Mouse (Mus musculus) liver, embryonic 18 days (tissue): ENCODE results near the gene Rbp7. TPM values are rescaled to one million over a fixed set of nuclear protein-coding genes. Genes with fewer than 3 reads are reported as not detected.

Experiments
- polyA plus RNA-seq: library from polyadenylated mRNA; depleted of rRNA; stranded (reverse); fragments of >200 nt; gene quantifications from 2 replicates; pipeline ENCODE4 v1.2.3, GENCODE M21; 2012; rRNA removed

Rbp7 gene
- polyA plus RNA-seq, result not detected in 2 replicates

DNA sequence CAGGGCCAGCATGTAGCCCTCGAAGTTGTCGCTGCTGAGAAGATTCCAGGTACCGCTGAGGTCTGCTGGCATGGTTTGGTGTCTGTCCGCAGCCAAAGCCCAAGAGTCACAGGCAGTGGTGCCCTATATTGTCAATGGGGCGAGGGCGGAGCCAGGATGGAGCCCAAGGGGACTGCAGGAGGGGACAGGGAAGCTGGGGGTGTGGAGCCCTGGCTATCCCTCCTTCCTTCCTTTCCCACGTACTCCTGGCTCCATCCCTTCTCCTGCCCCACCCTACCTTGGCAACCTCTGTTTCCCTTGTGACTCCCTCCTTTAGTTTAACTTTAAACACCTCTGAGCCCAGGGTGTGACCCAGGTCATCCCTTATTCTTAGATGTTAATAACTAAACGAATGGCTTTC lies at the start of gene Rbp7:
Gene Rbp7, minus strand, starts transcription at position 100 of the 400 bp plus-strand sequence.

DNA sequence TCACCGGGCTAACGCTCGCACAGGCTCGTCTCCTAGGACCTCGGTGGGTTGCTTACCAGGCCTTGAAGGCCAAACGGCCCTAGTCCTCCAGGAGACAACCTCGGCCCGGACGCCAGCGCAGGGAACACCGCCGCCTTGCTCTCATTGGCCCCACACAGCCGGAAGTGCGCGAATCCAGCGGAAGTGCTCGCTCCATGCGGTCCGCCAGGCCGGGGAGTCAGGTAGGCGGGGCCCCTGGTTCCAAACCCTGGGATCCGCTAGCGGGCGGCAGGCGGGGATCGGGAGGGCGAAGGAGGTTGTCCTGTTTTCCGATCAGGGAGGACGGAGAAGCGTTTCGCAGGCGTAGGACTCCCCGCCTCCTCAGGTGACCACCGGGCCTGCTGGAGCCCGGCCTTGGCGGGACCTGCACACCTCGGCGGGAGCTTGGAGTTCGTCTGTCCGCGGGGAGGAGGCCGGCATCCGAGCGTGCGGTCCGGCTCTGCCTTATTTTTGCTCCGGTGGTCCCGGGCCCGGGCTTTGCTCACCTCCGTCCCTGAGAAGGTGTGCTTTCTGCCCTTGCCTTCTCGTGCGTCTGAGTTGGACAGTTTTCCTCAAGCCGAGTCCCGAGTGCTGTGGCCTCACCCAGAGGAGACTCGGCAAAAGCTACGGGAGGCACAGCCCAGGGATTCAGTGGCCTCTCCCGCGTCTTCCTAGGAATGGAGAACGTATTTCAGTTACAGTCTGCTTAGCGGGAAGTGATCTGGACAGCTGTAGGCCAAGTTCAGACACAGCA lies 30.5 kb upstream of the Rbp7 start, which contains the start of the genes Nmnat1 and Lzic:
Gene Nmnat1, minus strand, starts transcription at position 150 of the 772 bp plus-strand sequence.
Gene Lzic, plus strand, starts transcription at position 177 of the 772 bp plus-strand sequence.

DNA sequence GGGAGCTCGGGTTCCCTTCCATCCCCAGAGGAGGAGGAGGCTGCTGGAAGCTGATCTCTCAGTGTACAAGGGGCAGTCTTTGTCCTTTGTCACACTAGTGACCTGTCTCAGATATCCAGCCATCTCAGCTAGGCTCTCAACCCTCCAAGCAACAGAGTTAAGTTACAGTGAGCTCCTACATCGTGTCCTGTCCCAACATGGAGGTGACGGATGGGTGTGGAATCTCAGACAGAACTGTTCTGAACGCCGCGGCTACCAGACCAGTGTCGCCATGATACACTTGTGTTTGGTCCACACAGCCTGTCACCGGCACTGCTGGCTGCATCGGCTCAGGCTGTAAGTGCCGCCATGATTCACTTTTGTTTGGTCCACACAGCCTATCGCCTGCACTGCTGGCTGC lies 22.3 kb upstream of the Rbp7 start, which contains the start of gene Tmem274:
Gene Tmem274, plus strand, starts transcription at position 301 of the 400 bp plus-strand sequence.

DNA sequence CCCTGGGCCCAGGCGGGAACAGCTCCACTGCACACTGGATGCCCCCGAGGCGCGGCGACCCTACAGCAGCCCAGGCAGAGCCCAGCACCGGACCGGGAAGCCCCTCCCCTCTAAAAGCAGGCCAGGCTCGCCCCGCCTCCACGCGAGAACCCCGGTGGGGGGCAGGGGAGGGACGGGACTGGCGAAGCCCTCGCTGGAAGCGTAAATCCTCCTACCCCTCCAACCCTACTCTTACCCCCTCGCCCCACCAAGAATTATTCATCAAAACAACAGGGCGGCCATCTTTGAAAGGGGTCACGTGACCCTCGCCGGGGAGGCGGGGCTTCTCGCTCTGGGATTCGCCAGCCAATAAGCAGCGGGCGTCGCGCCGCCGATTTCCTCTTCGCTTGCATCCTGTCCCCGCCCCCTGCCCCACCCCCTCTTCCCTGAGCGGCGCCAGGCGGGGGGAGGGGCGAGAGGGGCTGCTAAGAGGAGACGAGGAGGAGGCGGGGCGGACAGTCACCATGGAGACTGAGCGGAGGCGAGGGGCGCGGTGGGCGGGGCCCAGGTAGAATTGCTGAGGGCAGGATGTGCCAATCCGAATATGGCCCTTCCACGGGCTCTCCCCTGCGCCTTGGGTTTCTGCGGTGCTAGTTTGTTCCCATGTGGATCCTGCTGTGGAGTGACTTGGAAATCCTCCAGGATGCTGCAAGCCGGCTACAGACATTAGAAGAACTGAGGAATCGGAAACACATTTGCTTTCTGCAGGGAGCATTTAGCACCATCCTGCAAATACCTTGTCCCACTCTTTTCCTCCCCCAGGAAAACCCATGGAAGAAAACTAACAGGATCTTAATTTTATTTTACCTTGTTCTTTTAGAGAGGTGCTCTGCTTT lies 28.2 kb downstream of the Rbp7 start, which contains the start of gene Ube4b:
Gene Ube4b, minus strand, starts transcription at position 425 of the 875 bp plus-strand sequence.

Other genes with a start within 250 kb of the Rbp7 start
- gene Kif1b, start 147.3 kb downstream of the Rbp7 start, polyA plus RNA-seq, result 6.9 and 7.0 TPM in 2 replicates
- gene Ube4b, start 28.2 kb downstream of the Rbp7 start, polyA plus RNA-seq, result 15.0 and 18.9 TPM in 2 replicates
- gene Tmem274, start 22.4 kb upstream of the Rbp7 start, polyA plus RNA-seq, result not detected in 2 replicates
- gene Nmnat1, start 30.2 kb upstream of the Rbp7 start, polyA plus RNA-seq, result 6.1 and 6.3 TPM in 2 replicates
- gene Lzic, start 30.3 kb upstream of the Rbp7 start, polyA plus RNA-seq, result 6.4 and 7.9 TPM in 2 replicates
- 3.6 and 4.2 TPM in 2 replicates for gene Ctnnbip1, start 63.3 kb upstream of the Rbp7 start, polyA plus RNA-seq
- gene Clstn1, start 131.5 kb upstream of the Rbp7 start, polyA plus RNA-seq, result 1.3 and 1.5 TPM in 2 replicates
- gene Pik3cd, start 247.6 kb upstream of the Rbp7 start, polyA plus RNA-seq, result 5.7 and 7.2 TPM in 2 replicates